Mouse (Mus musculus) cerebellum, postnatal 36 days (tissue): ENCODE data around the gene Limch1.

Source experiments
- DNase-seq, 2 experiments: peaks; one replicate each; pipeline ENCODE4 v3.0.0; 2021 to 2022; ENCODE audit warnings: mixed read lengths in 2 of 2

Limch1 gene

GRCm38 (mm10) chr5:66836892-66837291 is 91.3 kb downstream of the Limch1 start:
- no peak for DNase-seq

- no peak for DNase-seq
Measured at GRCm38 (mm10) chr5:66841971-66842370, 96.3 kb downstream of the Limch1 start.

- DNase-seq: no peak
Measured at GRCm38 (mm10) chr5:66842776-66843175, 97.1 kb downstream of the Limch1 start.

DNA sequence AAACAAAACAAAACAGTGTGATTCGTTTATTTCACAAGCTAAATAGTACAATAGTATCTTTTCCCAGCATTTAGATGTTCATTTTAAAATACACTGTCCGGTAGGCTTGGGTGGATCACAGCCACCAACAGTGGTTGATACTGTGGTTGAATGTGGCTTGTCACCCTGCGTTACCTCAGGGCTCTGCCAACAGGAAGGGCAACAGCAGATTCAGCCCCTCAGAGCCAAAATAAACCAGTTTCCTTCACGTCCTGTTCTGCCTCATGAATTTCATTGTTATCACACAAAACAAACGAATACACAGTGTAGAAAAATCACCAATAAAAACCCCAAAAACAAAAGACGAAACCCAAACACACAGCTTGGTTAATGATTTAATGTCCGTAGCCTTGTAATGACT is 102.5 kb downstream of the Limch1 start:
- DNase-seq: no peak

GRCm38 (mm10) chr5:66849148-66849547 is 103.5 kb downstream of the Limch1 start:
- DNase-seq: no peak

- no peak for DNase-seq
Measured at GRCm38 (mm10) chr5:66850721-66851251, 105.2 kb downstream of the Limch1 start.

GRCm38 (mm10) chr5:66851708-66852107 is 106.1 kb downstream of the Limch1 start:
- DNase-seq: no peak

GRCm38 (mm10) chr5:66854263-66854662 is 108.6 kb downstream of the Limch1 start:
- DNase-seq: no peak

GRCm38 (mm10) chr5:66855358-66856107 is 109.9 kb downstream of the Limch1 start:
- no peak for DNase-seq

- peak in 1 of 2 experiments; percentile 28 for DNase-seq
Measured at GRCm38 (mm10) chr5:66859506-66859905, 113.9 kb downstream of the Limch1 start.

DNA sequence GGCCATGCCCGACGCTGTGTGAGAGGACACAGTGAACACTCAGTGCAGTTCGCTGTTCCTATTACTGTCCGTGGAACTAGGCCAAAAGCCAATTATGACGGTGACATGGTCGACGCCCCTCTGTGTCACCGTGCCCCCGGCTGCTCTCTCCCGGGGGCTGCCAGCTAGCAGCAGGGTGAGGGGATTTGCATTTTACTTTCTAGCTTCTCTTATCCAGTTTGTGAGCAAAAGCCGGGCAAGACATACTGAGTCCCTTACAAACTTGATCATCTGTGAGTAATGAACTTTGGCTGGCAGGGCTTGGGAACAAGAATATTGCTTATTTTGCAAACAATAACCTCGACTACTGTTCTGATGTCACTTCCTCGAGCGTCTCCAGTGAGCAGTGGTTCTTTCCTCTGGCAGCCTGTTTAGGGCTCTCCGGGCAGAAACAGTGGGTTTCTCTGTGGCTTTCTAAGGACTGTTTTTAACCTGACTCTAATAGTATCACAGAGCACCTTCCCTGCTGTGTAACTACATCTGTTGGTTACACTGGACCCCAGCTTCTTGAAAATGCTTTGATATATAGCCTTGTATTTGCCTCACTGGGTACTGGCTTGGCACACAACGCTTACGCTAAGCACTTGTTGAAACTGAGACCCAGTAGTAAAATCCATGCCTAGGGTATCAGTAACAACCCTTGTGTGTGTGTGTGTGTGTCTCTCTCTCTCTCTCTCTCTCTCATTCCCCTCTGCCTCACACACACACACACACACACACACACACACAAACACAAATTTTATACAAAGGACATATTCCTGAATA is 115.8 kb downstream of the Limch1 start:
- no peak for DNase-seq

DNA sequence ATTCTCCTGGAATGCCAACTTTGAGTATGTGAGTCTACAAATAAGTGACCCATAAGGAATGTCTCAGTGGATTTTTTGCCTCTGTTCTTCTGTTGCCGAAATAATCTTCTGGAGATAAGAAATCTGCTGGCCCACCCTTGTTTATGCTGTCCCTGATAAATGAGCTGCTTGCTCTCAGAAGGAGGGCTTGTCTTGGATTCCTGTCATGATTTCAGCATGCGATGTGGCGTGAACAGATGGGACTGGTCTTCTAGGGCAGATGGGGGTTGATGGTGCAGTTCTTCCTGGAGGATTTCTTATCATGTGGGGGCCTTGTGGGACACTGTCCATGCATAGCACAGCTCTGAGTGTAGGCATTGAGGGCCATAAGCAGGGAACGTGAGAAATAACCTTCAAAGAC is 116.5 kb downstream of the Limch1 start:
- peak; percentile 25 to 28 for DNase-seq

DNA sequence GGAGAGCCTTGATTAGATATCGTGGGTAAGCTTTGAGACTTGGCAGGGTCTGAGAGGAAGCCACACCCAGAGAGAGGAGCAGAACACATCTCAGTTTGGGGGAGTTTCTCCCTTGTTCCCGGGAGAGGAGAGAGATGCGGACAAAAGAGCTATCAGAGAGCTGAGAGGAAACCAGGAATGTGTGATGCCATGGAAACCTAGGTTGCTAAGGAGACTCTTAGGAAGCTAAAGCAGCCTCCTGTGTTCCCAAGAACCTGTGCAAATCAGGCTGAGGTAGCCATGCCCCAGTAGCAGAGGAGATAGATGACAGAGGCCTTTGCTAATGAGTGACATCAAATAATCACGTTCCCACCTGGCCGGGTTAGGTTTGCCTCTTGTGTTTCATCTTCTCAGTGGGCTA is 119.6 kb downstream of the Limch1 start:
- no peak for DNase-seq

GRCm38 (mm10) chr5:66866019-66866418 is 120.4 kb downstream of the Limch1 start:
- peak; percentile 43 to 46 for DNase-seq

GRCm38 (mm10) chr5:66869545-66869944 is 123.9 kb downstream of the Limch1 start:
- no peak for DNase-seq

- DNase-seq: no peak
Measured at GRCm38 (mm10) chr5:66871521-66872050, 126.0 kb downstream of the Limch1 start.

- DNase-seq: peak; percentile 59 to 66
Measured at GRCm38 (mm10) chr5:66872053-66872452, 126.4 kb downstream of the Limch1 start.

DNA sequence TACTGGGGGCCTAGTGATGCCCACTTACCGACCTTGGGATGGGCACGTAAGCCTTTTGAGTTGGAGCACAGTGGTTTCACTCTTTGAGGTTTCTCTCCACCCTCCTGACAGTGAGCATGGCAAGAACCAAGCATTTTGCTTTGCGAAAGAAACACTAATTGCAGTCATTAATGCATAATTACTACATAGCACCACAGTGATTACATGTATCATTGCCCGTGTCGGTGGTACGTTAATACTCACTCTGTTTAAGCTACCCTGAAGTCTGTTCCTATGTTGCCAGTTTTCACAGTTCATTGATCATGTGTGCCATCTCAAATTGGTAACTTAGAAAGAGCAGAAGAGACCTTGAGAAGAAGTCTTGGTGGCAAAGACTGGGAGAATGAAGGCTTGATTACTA is 127.1 kb downstream of the Limch1 start:
- no peak for DNase-seq

- DNase-seq: no peak
Measured at GRCm38 (mm10) chr5:66876018-66876805, 130.6 kb downstream of the Limch1 start.

GRCm38 (mm10) chr5:66877066-66877465 is 131.4 kb downstream of the Limch1 start:
- DNase-seq: no peak

DNA sequence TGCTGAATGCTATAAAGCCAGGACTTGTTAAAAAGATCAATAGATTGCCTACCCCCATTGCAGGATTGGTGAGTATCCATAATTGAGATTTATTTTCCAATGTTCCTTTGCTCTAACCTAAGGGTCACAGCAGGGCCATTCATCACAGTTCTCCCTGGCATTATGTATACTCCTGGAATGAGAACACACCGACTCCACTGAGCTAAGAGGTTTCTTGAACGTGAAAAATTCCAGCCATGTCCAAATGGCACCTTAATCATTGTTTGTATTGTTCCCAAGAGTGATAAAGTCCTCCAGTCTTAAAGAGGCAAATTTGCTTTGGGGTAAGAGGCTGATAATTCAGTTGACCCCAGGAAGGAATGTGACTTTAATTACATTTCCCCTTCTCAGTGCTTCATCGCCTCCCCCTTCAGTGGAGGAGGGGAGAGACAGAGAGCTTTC is 136.3 kb downstream of the Limch1 start:
- DNase-seq: no peak

DNA sequence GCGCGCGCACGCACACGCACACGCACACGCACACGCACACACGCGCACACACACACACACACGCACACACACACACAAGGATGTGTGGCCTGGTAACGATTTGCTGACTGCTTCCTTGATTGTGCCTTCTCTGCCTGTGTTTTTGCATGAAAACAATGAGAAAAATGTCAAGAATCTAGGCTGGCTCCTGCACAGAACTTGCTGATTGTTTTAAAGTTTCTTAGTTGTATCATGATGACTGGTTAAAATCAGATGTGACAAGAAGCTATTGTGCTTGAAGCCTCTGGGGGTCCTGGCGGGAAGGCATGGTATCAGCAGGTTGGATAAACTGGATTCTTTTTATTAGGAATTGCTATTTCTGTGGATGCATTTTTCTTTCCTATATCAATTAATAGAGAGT is 137.1 kb downstream of the Limch1 start:
- no peak for DNase-seq

DNA sequence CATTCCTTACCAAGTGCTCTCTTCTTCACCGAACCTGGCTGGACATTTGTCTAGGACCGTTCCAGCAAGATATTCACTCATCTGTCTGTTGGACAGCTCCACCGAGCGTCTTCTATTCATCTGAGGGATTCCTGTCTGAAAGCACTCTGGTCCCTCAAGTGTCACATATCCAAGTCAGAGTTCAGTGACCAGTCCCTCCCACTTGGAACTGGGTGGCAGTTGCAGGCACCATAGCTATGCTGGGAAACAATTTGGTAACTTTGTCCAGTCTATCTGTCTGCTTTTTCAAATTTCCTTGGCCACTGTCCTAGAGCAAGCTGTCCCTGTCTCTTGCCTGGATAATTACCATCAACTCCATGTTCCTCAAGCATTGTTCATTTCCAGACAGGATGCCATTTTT is 138.9 kb downstream of the Limch1 start:
- no peak for DNase-seq
